Mouse (Mus musculus): ENCODE results near the gene Ccdc146. TPM values are rescaled to one million over a fixed set of nuclear protein-coding genes. Genes with fewer than 3 reads are reported as not detected.

Gene Ccdc146
- total and polyA plus RNA-seq, 2 experiments from 2014 or later: 0.37 to 0.66 TPM

DNA sequence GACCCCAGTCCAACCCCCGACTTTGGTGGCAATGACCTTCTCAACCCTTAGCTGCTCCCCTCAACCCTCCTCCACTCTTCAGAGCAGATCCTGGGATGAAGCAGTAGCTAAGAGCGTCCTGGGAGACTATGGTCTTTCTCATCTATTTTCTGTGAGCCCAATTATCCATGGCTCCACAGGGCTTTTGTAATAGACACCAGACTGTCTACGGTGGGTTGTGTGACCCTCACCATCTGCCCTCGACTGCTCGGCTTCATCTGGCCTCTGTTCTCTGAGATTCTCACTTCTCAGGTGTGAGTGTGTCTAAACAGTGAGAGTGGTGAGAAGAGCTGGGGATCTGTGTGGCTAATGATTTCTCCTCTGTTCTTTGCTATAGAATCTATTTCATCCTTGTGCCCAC, 117.3 kb downstream of the Ccdc146 start:
- H3K27me3 ChIP-seq (ENCODE audit: insufficient read depth, low read length): no peaks in the 10 kb centered on the region
- H3K36me3 ChIP-seq (ENCODE audit: insufficient read depth, low read length): no peaks in the 10 kb centered on the region
- ATAC-seq: no peak
- no peaks in the 10 kb centered on the region for H3K4me1 ChIP-seq (ENCODE audit: insufficient read depth, low read length)
- H3K27ac ChIP-seq: no peak overlapping the region
- H3K9me3 ChIP-seq (ENCODE audit: low read length): no peaks in the 10 kb centered on the region
- WGBS: 62% methylated on average over 5 of the region's 5 CpGs
- H3K4me3 ChIP-seq (ENCODE audit: low read length): no peak overlapping the region
- H3K9ac ChIP-seq (replicated peaks; ENCODE audit: low read length): no peak overlapping the region
- no peak for DNase-seq (ENCODE audit: low spot score)
- no peak for TF ChIP-seq CTCF (IDR thresholded peaks at IDR 0.05; ENCODE audit: low read depth)
- no peak overlapping the region for H3K4me2 ChIP-seq (ENCODE audit: low read depth, low read length)

DNA sequence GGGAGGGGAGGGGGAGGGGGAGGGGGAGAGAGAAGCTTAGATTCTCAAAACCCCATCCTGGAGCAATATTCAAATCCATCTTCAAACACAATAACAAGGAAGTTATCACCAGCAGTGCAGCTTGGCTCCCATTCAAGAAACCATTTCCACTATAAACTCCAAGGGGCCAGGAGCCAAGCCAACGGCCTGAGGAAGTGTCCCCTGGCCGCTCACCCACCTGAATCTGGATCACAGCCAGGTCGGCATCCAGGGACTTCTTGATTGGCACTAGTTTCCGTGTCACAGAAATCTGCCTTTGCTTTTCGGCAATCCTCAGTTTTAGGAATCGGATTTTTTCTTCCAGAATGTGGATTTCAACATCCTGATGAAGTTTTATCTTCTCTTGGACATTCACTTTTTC, 123.5 kb downstream of the Ccdc146 start:
- Histone ChIP-seq H3K27ac (no peak overlapping the region), H3K9ac (replicated peaks; ENCODE audit: low read length) (no peak overlapping the region), H3K4me3 (ENCODE audit: low read length) (no peak overlapping the region), H3K36me3 (ENCODE audit: insufficient read depth, low read length) (no peaks in the 10 kb centered on the region), H3K4me1 (ENCODE audit: insufficient read depth, low read length) (no peaks in the 10 kb centered on the region), H3K9me3 (ENCODE audit: low read length) (no peaks in the 10 kb centered on the region), H3K27me3 (ENCODE audit: insufficient read depth, low read length) (no peaks in the 10 kb centered on the region), H3K4me2 (ENCODE audit: low read depth, low read length) (no peak overlapping the region)
- no peak for TF ChIP-seq CTCF (IDR thresholded peaks at IDR 0.05; ENCODE audit: low read depth)
- ATAC-seq: no peak
- 54% methylated on average over 6 of the region's 6 CpGs for WGBS
- peak; percentile 25 for DNase-seq (ENCODE audit: low spot score)

DNA sequence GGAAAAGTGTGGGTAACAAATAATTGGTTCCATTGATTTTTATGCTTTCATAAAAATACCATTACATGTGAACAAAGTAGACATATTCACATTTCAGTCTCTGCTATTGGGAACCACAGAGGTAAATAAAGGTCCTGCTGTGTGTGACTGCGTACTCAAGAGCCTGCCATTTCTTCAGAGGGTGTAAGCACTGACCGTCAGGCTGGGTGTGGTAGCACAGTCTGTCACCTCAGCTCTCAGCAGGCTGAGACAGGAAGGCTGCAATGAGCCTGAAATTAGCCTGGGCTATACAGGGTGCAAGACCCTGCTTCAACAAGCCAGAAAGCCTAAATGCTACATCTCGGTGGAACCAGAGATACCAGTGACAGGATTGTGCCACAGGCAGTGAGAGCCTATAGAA, 124.4 kb downstream of the Ccdc146 start:
- Histone ChIP-seq H3K4me3 (ENCODE audit: low read length) (no peak overlapping the region), H3K36me3 (ENCODE audit: insufficient read depth, low read length) (no peaks in the 10 kb centered on the region), H3K27me3 (ENCODE audit: insufficient read depth, low read length) (no peaks in the 10 kb centered on the region), H3K9me3 (ENCODE audit: low read length) (no peaks in the 10 kb centered on the region), H3K4me2 (ENCODE audit: low read depth, low read length) (no peak overlapping the region), H3K4me1 (ENCODE audit: insufficient read depth, low read length) (no peaks in the 10 kb centered on the region), H3K27ac (no peak overlapping the region), H3K9ac (replicated peaks; ENCODE audit: low read length) (no peak overlapping the region)
- no peak for DNase-seq (ENCODE audit: low spot score)
- TF ChIP-seq CTCF (IDR thresholded peaks at IDR 0.05; ENCODE audit: low read depth): no peak
- WGBS: 95% methylated on average over 3 of the region's 3 CpGs
- no peak for ATAC-seq

DNA sequence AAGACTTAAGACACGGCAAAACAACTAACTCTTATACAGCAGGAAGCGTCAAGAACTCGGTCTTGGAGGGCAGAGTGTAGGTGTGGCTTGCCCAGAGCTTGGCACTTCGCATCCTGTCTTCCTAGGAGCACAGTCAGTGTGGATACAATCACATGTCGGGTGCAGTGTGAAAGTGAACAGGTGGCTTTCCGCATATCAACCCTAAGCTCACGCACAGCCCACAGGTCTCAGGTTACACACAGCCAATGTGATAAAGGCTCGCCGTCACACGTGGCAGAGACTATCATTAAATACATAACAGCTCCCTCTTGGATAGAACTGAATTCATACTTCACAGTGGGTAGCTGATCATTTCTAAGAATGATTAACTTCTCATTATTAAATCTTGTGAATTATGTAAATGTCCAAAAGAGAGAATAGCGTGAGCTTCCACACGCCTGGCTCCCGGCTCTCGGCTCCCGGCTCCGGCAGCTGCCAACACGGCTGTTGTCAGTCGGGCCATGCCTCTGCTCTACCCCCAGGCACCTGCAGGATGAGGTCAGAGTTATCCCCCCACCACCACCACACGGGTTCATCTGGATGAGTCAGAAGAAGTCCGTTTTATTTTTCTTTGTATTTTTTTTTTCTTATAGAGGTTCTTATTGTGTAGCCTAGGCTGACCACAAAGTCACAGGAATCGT, 125.3 kb downstream of the Ccdc146 start:
- peak overlapping the region; percentile 13; the same call in 1 of the 2 replicates for H3K4me2 ChIP-seq (ENCODE audit: low read depth, low read length)

DNA sequence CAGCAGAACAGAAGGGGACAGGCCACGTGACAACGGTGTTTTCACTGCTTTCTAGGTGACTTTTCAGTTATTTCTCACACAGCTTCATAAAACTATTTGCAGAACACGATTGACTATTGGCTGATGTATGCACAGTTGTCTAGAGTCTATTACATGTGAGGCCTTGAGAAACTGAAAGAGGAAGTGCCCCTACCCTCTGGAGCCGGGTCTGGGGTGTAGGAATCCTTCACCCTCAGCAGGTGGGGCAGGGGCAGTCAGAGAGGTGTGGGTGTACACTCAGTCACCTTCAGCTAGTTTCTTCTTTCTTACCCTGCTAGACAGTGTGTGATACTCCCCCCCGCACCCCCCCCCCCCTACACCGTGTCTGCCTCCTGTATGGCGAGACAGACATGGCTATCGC, 128.8 kb downstream of the Ccdc146 start:
- no peak for TF ChIP-seq CTCF (IDR thresholded peaks at IDR 0.05; ENCODE audit: low read depth)

More for the DNA sequence above, 125.3 kb downstream of the Ccdc146 start:
- Histone ChIP-seq H3K36me3 (ENCODE audit: insufficient read depth, low read length) (no peaks in the 10 kb centered on the region), H3K27ac (no peak overlapping the region), H3K9me3 (ENCODE audit: low read length) (no peaks in the 10 kb centered on the region), H3K4me3 (ENCODE audit: low read length) (no peak overlapping the region), H3K9ac (replicated peaks; ENCODE audit: low read length) (no peak overlapping the region), H3K4me1 (ENCODE audit: insufficient read depth, low read length) (no peaks in the 10 kb centered on the region), H3K27me3 (ENCODE audit: insufficient read depth, low read length) (no peaks in the 10 kb centered on the region)
- 69% methylated on average over 21 of the region's 21 CpGs for WGBS
- no peak for TF ChIP-seq CTCF (IDR thresholded peaks at IDR 0.05; ENCODE audit: low read depth)
- ATAC-seq: 0 out of 2 replicates have a peak, but pooled peaks have one; percentile 61
- DNase-seq (ENCODE audit: low spot score): no peak

DNA sequence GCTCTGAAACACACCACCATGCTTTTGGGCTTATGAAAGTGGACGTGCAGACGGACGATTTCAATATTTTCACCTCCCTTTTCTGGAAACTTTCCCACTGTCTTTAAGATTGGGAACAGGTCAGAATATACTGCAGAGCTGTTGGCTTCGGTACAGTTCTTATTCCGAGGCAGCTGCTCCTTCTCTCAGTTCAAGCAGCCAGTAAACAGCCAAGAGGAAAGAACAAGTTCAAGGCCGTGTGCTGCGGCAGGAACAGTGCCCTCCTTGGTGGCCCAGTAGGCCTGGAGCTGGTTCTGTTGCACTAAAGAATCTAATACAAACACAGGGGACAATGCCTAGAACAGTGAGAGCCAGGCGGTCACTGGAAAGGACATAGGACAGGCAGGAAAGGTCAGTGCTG, 133.9 kb downstream of the Ccdc146 start:
- no peak for TF ChIP-seq CTCF (IDR thresholded peaks at IDR 0.05; ENCODE audit: low read depth)
- no peak overlapping the region for H3K4me3 ChIP-seq (ENCODE audit: low read length)
- H3K9me3 ChIP-seq (ENCODE audit: low read length): no peaks in the 10 kb centered on the region
- no peaks in the 10 kb centered on the region for H3K36me3 ChIP-seq (ENCODE audit: insufficient read depth, low read length)
- 82% methylated on average over 8 of the region's 8 CpGs for WGBS
- no peaks in the 10 kb centered on the region for H3K27me3 ChIP-seq (ENCODE audit: insufficient read depth, low read length)
- no peaks in the 10 kb centered on the region for H3K4me1 ChIP-seq (ENCODE audit: insufficient read depth, low read length)
- H3K4me2 ChIP-seq (ENCODE audit: low read depth, low read length): no peak overlapping the region
- no peak for ATAC-seq
- no peak overlapping the region for H3K9ac ChIP-seq (replicated peaks; ENCODE audit: low read length)
- no peak overlapping the region for H3K27ac ChIP-seq
- no peak for DNase-seq (ENCODE audit: low spot score)

More for the DNA sequence above, 128.8 kb downstream of the Ccdc146 start:
- ATAC-seq (no peak), DNase-seq (ENCODE audit: low spot score) (no peak)
- no peaks in the 10 kb centered on the region for H3K9me3 ChIP-seq (ENCODE audit: low read length)
- H3K36me3 ChIP-seq (ENCODE audit: insufficient read depth, low read length): no peaks in the 10 kb centered on the region
- H3K4me2 ChIP-seq (ENCODE audit: low read depth, low read length): no peak overlapping the region
- no peaks in the 10 kb centered on the region for H3K27me3 ChIP-seq (ENCODE audit: insufficient read depth, low read length)
- H3K4me3 ChIP-seq (ENCODE audit: low read length): no peak overlapping the region
- 89% methylated on average over 8 of the region's 8 CpGs for WGBS
- no peaks in the 10 kb centered on the region for H3K4me1 ChIP-seq (ENCODE audit: insufficient read depth, low read length)
- no peak overlapping the region for H3K27ac ChIP-seq
- no peak overlapping the region for H3K9ac ChIP-seq (replicated peaks; ENCODE audit: low read length)

DNA sequence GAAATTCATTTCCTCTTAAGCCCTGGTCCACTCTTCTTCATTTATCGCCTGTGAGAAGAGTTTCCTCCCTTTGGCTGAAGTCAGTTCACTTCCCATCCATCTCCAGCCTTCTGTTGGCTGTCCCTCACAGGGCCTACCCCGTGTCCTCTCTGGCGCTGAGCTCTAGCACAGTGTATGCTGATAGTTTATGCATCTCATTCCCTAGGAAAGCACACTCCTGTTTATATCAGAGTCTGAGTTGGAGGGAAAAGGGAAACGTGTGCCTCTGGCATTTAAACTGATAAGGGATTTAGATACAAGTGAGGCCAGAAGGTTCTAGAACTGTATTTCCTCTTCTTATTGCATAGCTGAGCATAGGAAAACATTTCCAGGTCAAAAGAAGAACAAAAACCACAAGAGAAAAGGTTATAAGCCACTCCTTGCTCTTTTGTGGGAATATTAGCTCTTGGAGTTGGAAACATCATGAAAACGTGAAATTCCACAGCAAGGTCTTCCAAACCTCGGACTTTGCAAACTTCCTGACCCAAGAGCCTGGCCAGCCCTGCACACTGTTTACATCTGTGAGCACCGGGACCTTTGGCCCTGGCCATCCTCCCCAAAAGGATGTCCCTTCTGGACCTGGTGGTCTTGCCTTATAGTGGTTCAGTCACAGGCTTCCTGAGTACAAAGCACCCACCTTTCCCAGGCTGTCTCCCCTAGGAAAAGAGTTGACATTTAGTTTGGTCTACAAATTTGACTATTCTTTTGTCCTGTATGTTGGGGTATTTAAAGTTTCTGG, 135.6 kb downstream of the Ccdc146 start:
- Histone ChIP-seq H3K9ac (replicated peaks; ENCODE audit: low read length) (no peak overlapping the region), H3K9me3 (ENCODE audit: low read length) (no peaks in the 10 kb centered on the region), H3K4me2 (ENCODE audit: low read depth, low read length) (no peak overlapping the region), H3K27ac (no peak overlapping the region), H3K27me3 (ENCODE audit: insufficient read depth, low read length) (no peaks in the 10 kb centered on the region), H3K4me1 (ENCODE audit: insufficient read depth, low read length) (no peaks in the 10 kb centered on the region), H3K4me3 (ENCODE audit: low read length) (no peak overlapping the region), H3K36me3 (ENCODE audit: insufficient read depth, low read length) (no peaks in the 10 kb centered on the region)
- ATAC-seq (no peak), DNase-seq (ENCODE audit: low spot score) (no peak)
- no peak for TF ChIP-seq CTCF (IDR thresholded peaks at IDR 0.05; ENCODE audit: low read depth)
- WGBS: 76% methylated on average over 7 of the region's 7 CpGs

All from hindbrain, postnatal 0 days (tissue).